Mouse (Mus musculus) spleen, postnatal 10 days (tissue): Measurements from ENCODE around the gene Rab37.

Source experiments
- DNase-seq, 2 experiments: peaks; one replicate each; pipeline ENCODE4 v3.0.0; 2021 to 2022; ENCODE audit warnings: low spot score in 2 of 2

Gene Rab37

DNA sequence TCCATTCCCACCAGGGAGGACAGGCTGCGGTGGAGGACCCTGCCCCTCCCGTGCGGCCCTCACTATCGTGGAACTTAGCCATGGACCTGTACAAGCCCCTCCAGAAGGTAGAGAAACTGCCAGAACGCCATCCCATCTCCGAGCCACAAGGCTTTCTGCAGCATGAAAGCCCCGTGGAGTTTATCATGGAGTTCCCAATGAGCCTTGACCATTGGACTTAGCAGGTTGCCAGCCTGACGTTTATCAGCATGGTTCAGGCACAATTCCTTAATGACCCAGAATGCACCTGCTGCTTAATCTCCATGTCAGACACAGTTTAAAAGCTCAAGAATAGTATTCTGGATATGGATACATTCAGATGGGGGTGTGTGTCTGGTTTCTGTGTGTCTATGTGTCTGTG lies 6.2 kb upstream of the Rab37 start:
- no peak for DNase-seq

DNA sequence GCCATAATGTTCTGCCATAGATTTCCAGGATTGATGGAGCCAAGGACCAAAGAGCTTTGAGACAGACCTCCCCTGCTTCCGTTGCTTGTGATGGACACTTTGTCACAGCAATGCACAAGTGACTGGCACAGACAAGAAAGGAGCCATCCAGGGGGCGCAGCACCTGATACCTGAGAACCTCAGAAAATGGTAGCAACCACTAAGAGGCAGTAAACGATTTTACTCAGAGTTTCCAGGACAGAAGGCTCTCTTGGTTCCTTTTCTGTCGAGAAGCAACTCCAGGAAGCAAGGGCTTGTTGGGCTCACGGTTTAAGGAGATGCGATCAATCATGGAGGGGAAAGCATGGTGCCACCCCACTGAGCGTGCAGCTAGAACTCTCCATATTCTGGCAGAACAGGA lies 5.0 kb upstream of the Rab37 start:
- no peak for DNase-seq

DNA sequence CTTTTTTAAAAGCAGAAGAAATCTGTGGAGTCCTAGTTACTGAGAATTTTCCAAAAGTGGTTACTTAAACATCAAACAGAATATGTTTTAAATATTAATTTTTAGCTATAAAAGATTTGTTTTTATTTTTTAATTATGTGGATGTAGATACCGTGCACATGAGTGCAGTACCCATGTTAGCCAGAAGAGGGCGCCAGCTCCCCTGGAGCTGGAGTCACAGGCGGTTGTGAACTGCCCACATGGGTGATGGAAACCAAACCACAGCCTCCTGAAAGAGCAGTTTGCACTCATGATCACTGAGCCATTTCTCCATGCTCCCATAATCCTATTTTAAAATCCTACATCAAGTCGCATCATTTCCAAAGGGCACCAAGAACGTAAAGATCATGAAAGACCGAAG lies 1.4 kb upstream of the Rab37 start:
- no peak for DNase-seq

DNA sequence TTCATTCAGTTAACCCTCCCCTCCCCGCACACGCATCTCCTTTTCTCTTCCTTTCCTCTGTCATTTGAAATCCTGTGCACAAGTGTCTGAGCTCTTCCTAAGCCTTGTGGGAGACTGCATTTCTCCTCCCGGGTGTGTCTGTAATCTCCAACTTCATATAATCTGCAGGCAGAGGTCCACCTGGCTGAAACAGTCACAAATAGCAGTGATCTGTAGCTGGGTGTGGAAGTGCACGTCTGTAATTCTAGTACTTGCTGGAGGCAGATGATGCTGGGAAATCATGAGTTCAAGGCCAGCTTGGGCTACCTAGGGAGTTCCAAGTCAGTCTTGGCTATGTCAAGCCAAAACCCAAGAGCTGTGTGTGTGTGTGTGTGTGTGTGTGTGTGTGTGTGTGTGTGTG lies 909 bp downstream of the Rab37 start:
- DNase-seq: no peak

DNA sequence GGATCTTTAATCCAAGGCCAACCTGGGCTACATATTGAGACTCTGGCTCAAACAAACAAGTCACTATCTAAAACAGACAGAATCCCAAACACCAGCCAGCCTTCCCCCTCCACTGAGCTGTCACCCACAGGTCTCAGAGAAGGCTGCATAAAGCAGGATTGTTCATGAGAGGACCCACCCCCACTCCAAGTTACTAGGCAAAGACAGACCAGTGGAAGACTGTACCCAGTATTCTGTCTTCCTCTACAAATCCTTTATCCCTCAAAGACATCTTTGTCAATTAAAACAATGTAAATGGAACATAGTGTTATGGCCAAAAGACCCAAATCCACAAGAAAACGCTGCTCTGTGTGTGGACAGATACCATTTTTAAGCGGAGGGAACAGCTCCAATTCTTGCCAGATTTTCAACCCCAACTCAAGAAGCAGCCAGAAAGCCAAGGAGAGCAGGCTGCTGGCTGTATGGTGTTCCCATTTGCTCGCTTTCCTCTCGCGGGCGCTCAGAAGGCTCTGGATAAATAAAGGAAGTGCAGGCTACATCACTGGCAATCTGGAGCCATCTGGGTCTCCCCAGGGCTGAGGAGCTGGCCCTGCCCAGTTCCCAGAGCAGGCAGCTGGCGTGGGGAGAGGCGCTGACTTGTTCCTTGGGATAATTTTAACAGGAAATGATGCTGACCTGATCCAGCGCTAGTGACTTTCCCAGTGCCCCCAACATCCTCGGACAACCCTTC lies 7.1 kb downstream of the Rab37 start:
- no peak for DNase-seq

DNA sequence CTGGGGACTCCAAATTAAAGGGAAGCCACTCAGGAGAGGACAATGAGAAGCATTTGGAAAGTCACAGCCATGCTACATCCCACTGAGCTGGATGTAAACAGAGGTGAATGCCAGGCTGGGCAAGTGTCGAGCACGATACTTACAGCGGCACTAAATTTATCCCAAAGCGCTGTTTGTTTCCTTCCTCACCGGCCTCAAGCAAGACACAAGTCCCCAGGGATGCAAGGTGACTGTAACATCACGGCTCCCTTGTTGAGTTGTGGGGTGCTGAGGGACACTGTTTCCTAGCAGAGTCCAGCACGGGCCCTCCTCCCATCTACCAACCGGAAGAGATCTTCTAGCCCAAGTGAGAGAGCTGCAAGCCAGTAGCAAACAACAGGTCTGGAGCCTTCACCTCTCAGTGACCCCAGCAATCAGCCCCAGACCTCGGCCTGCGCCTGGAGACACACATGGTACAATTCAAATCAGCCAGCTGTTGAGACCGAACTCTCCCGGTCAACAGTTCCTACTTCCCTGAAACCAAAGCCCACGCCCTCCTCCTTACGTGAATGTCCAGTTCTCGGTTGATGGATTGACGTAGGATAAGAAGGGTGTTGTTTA lies 8.1 kb downstream of the Rab37 start:
- DNase-seq: no peak

DNA sequence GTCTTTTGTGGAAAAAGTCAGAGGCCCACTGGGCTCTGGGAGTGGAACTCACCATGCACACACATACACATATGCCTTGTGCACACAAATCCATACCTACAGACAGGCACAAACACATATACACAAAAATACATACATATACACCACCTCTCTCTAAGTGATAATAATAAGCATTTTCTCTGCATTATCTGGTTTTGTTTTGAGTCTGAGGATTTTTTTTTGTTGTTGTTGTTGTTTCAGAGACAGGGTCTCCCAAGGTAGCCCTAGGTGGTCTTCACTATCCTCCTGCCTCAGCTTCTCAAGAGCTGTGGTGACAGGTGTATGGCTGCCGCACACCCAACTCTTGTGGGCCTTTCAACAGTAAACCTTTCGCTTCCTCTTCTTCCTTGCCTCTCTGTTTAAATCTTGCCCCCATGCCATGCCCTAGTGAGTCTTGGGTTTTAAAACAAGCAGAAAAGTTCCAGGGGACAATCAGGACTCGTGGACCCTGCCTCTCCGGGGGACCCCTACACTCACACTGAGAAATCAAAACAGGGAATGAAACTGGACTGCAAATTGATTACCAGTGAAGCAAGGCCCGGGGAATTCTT lies 8.9 kb downstream of the Rab37 start:
- DNase-seq: no peak

DNA sequence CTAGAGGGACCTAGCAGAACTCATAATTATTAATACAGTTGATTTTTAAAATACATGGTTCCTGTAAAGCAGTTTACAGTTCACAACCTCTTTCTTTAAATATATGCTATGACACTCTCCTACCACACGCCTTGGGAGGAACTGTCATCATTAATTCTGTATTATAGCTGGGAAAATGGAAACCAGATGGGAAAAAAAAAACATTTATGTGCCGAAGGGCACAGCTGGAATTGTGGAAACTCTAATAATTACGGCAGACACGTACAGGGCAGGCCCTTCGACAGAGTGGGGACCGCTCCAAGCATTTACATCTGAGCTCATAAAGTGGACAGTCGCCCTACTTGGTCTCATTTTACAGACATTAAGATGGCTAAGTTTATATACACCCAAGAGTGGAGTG lies 9.5 kb downstream of the Rab37 start:
- DNase-seq: no peak

DNA sequence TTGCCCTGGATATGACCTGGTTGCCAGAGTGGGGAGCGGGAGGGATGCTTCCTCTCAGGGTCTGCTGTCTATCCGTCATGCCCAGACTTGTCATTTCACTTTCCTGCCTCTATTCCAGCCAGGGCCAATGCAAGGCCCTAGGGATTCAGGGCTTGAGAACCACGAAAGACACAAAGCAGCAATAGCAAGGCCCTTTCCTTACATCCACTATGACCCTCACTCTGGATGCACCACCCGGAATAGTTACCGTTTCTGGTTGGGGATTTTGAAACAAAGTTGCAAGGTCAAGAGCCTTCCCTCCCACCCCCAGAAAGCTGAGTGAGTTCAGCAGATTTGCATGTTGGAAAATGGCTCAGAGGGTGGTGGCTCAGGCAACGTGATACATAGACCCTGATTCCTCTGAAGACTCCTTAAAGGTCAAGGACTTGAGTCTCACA lies 10.4 kb downstream of the Rab37 start:
- DNase-seq: no peak

DNA sequence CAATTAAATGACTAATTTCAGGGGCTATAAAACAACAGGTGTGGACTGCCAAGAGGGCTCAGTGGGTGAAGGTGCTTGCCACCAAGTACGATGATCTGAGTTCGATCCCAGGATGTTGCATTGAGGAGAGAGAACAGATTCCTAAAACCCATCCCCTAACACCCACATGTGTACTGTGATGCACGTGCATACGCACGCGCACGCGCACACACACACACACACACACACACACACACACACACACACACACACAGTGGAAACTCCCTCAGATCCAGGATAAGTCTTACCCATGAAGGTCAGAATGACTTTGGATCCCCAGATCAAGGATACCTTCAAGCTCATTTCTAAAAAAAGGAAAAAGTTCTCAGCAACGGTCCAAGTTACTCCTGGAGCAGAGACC lies 10.9 kb downstream of the Rab37 start:
- no peak for DNase-seq

DNA sequence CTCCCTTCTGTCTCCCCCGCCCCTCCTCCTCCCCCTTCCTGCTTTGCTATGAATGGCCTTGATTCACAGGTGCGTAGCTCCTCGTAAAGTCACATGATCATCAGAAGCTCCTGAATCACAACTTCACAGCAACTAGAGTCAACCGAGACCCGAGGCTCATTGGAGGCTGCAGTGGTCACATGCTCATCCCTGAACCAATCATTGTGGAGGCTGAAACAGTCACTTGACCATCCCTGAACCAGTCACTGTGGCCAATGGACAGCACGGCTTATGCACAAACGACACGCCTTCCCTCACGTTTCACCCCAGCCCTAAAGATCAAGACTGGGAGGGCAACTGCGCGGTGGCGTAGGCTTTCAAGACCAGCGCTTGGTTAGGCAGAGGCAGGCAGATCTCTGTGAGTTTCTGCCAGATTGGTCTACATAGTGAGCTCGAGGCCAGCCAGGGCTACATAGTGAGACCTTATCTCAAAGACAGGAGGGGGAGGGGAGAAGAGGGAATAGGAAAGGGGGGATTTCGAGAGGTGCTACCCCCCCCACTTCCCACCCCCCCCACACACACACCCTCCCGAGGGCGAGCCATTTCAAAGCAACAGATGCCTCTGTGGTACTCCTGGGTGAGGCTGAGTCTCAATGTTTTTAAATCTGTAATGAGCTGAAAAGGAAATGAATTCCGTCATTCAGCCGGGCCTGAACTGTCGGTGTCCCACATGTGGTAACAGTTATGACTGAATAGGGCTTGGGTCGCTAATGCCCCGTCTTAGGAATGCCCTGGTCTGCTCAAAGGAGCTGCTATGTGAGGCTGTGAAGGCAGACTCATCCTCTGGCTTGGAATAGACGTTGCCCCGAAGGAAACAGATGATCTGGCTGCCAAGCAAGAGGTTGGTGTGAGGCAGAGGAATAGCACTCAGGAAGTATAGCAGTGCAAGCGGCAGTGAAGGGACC lies 12.5 kb downstream of the Rab37 start:
- no peak for DNase-seq

DNA sequence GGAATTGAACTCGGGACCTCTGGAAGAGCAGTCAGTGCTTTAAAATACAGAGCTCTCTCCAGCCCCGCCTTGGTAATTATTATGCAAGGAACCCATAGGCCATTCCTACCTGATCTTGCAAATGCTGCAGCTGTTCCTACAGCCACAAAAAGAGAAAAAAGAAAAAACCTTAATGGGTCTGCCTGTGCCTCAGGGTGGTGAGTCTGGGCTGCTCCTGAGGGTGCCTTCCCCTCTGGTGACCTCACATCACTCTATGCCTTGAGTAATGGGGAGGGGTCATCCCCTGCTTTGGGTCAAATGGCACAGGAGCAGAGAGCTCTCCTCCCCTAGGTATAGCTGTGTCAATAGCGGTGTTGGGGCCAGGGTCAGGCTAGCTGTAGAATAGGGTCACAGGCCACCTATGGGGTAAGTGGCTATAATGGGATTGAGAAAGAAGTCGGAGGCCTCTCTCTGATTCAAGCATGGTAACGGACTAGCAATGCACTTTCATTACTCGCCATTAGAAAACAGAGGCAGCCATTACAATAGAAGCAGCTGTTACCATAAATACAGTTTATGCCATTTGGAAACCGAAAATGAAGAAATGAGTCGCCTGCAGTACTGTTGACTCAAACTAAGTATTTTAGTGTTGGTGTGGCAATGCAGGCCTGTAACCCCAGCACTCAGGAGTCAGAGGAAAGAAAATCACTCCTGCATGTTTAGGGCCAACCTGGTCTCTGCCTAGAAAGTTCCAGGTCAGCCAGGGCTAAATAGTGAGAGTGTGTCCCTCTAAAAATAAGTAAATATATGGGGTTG lies 13.7 kb downstream of the Rab37 start:
- DNase-seq: no peak

DNA sequence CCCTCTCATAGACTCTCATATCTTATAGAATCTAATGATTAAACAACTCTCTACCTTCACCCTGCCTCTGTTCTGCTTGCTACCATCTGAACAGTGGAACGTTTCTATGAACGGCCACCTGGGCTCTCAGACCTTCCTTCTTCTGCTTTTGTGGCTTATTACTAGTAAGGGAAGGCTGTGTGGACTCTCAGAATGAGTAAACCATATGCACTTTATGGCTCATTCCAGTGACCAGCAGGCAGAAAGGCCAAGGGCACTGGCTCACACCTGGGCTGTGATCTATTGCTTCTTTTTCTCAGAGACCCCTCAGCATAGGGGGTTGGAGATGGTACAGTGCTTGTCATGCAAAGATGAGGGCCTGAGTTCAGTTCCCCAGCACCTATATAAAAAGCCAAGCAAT lies 15.4 kb downstream of the Rab37 start:
- DNase-seq: no peak

DNA sequence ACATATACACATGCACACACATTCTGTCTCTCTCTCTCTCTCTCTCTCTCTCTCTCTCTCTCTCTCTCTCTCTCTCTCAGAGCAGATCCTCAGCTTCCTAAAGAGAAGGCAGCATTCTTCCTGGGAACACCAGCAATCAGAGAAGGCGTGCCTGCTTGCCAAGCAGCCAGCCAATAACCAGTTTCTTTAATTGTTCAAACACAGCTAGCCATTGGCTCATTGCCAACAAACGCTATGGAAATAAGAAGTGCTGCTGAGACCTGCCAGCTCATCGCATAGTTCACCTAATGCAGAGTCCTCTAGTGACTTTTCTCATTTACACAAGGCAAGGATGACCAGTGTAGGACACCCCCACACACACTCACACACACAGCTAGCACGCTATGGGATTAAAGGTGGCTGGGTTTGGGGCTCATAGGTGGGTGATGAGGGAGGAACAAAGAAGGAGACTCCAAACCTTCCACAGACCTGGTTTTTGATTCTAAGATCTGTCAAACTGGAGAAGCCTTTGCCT lies 16.2 kb downstream of the Rab37 start:
- DNase-seq: no peak

DNA sequence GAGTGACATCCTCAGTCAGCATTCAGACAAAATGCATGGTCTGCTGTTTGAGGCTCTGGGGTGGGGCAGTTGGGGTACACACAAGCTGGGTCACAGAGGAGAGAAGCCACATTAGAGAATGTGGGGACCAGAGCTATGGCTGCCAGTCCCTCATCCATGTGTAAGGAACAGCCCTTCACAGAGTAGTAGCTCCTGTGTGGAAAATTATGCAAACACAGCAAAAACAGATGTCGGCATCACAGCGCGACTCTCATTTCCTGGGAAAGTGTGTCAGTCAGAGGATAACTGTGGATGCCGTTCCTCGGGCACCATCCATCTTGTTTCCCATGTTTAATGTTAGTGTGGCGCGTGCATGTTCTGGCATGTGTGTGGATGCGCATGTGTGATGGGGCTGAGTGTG lies 16.9 kb downstream of the Rab37 start:
- no peak for DNase-seq

DNA sequence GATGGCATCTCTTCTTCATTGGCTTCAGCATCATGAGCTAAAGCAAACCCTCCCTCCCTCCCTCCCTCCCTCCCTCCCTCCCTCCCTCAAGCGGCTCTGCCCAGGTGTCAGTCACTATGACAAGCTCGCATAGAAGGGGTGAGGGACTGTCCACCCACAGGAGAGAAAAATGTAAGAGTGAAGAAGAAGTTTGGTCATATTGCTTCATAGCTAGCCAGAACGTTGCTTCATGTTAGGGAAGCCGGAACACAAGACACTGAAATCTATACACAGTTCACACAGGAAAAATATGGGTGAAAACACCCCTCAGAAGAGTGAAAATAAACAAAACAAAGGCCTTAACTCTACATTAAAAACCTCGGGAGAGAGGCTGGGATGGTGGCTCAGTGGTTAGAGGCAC lies 19.0 kb downstream of the Rab37 start:
- DNase-seq: no peak

DNA sequence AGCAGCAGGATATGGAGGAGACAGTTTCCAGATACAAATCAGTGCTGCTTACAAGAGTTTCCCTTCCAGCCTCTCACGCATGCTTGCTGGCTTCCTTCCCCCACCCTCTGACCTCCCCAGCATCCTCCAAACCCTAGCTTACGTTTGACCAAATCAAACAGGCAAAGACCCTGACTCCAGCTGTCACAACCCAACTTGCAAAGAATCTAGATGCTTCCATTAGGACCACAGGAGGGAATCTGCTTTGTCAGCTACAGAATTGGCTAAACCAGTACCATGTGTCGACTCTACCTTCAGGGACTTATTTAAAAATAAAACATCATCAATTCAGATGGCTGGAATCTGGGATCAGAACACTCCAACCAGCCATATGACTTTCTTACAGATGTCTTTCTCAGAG lies 21.0 kb downstream of the Rab37 start:
- no peak for DNase-seq

DNA sequence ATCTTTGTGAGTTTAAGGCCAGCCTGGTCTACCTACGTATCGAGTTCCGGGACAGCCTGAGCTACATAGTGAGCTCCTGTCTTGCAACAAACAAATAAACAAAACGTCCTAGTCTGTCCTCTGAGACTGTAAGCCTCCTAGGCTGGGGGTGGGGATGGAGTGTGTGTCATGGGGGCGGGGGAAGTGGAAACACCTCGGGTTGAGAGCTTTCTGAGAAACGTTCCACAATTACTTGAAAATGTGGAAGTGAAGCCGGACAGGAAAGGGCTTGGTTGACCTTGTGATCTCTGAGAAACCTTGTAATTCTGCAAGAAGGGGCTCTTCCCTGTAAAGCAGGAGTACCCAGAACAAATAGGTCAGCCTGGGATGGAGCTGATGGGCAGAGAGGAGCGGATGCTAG lies 28.2 kb downstream of the Rab37 start:
- no peak for DNase-seq

DNA sequence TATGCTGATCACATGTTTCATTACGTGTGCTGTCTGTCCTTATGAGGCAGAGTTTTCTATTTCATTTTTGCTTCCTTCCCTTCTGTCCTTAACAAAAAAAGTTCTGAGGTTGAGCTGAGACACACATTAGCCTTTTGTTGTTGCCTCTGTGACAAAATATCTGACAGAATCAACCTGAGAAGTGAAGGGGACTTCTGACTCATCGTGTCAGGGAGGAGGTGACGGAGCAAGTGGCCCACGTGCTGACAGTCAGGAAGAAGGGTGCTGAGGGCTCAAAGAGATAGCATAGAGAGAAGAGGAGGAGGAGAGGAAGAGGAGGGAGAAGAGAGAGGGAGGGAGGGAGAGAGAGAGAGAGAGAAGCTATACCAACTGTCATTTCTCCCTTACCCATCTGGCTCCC lies 37.3 kb downstream of the Rab37 start:
- DNase-seq: no peak

DNA sequence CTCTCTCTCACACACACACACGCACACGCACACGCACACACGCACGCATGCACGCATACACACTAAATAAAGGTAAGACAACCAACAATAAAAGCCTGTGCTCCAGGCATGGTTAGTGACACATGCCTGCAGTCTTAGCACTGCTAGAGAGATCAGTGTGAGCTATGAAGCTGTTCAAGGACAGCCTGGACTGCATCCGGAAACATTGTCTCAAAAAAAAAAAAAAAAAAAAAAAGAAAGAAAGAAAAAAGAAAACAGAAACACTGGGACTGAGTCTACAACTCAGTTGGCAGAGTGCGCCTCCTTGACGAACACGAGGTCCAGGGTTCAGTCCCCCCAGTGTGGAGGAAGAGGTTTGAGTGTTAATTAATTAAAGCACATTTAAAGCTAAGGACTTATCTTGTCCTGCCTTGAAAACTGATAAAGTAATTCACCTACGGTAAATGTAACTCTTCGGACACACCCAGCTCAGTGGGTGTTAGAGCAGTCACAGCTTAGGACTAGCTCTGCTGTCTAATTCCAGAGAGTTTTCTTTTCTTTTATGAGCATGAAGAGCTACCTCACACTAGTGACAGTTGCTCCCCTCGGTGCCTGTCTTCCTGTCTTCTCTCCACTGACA lies 38.4 kb downstream of the Rab37 start:
- DNase-seq: no peak
